Mouse (Mus musculus): ENCODE results near the gene Tbx15.

GRCm38 (mm10) chr3:99240811-99241738, 894 bp downstream of the Tbx15 start:
- TF ChIP-seq POLR2A (IDR thresholded peaks at IDR 0.05; ENCODE audit: extremely low read depth, insufficient read depth, low read length) = no peak
- TF ChIP-seq CTCF (IDR thresholded peaks at IDR 0.05; ENCODE audit: extremely low read depth, insufficient read depth, low read length) = no peak
